Mouse (Mus musculus): ENCODE data around the gene Arl5b. TPM values are rescaled to one million over a fixed set of nuclear protein-coding genes. Genes with fewer than 3 reads are reported as not detected.

Gene Arl5b
- total RNA-seq, 1 experiment = 32.0 TPM

GRCm38 (mm10) chr2:15063815-15064214 lies 14.6 kb downstream of the Arl5b start:
- in situ Hi-C loops (cut with MboI; ENCODE audit: low sequenced_read_pairs in 2 of 2, unreplicated experiment in 2 of 2) = no loop called here

GRCm38 (mm10) chr2:15064380-15065269 lies 15.4 kb downstream of the Arl5b start:
- H3K4me3 ChIP-seq (ENCODE audit: insufficient read depth in 1 of 2, low read depth in 1 of 2, low read length in 2 of 2, poor library complexity in 1 of 2, severe bottlenecking in 1 of 2) = no peak overlapping the region
- no peaks in the 10 kb centered on the region for H3K36me3 ChIP-seq (ENCODE audit: control insufficient read depth, insufficient read depth, low read length, poor library complexity, severe bottlenecking)
- H3K4me1 ChIP-seq (ENCODE audit: control insufficient read depth in 2 of 2, insufficient read depth in 2 of 2, low read length in 2 of 2, poor library complexity in 1 of 2) = peaks cover 1 to 2% of the 10 kb centered on the region in 2 experiments; a peak in 1 of 4 replicates
- no peak overlapping the region for H3K27ac ChIP-seq (ENCODE audit: insufficient read depth, low read depth, low read length, poor library complexity, severe bottlenecking)
- H3K9me3 ChIP-seq (ENCODE audit: control insufficient read depth, insufficient read depth, low read depth, low read length) = no peaks in the 10 kb centered on the region
- no peak overlapping the region for H3K9ac ChIP-seq (ENCODE audit: insufficient read depth, low read depth, low read length, poor library complexity, severe bottlenecking)
- in situ Hi-C loops (cut with MboI; ENCODE audit: low sequenced_read_pairs in 2 of 2, unreplicated experiment in 2 of 2) = no loop called here
- no peak for TF ChIP-seq ZC3H11A (IDR thresholded peaks at IDR 0.05; ENCODE audit: borderline replicate concordance, low read depth, low read length)
- TF ChIP-seq HCFC1 (IDR thresholded peaks at IDR 0.05; ENCODE audit: borderline replicate concordance, insufficient read depth, low read length) = no peak
- no peak for TF ChIP-seq CHD2 (IDR thresholded peaks at IDR 0.05; ENCODE audit: low read depth, low read length)
- no peak for TF ChIP-seq MAFK (IDR thresholded peaks at IDR 0.05; ENCODE audit: insufficient read depth, low read depth, low read length)
- no peak for TF ChIP-seq ZNF384 (IDR thresholded peaks at IDR 0.05; ENCODE audit: low read depth, low read length)
- DNase-seq (ENCODE audit: low read depth, low spot score) = no peak

More at GRCm38 (mm10) chr2:15063815-15064214, 14.6 kb downstream of the Arl5b start:
- Histone ChIP-seq H3K36me3 (ENCODE audit: control insufficient read depth, insufficient read depth, low read length, poor library complexity, severe bottlenecking) (no peaks in the 10 kb centered on the region), H3K9ac (ENCODE audit: insufficient read depth, low read depth, low read length, poor library complexity, severe bottlenecking) (no peak overlapping the region), H3K27ac (ENCODE audit: insufficient read depth, low read depth, low read length, poor library complexity, severe bottlenecking) (no peak overlapping the region), H3K4me1 (ENCODE audit: control insufficient read depth in 2 of 2, insufficient read depth in 2 of 2, low read length in 2 of 2, poor library complexity in 1 of 2) (peaks cover 1 to 2% of the 10 kb centered on the region in 2 experiments; a peak in 1 of 4 replicates), H3K4me3 (ENCODE audit: insufficient read depth in 1 of 2, low read depth in 1 of 2, low read length in 2 of 2, poor library complexity in 1 of 2, severe bottlenecking in 1 of 2) (no peak overlapping the region), H3K9me3 (ENCODE audit: control insufficient read depth, insufficient read depth, low read depth, low read length) (no peaks in the 10 kb centered on the region)
- TF ChIP-seq ZNF384 (IDR thresholded peaks at IDR 0.05; ENCODE audit: low read depth, low read length) = no peak
- no peak for TF ChIP-seq HCFC1 (IDR thresholded peaks at IDR 0.05; ENCODE audit: borderline replicate concordance, insufficient read depth, low read length)
- TF ChIP-seq ZC3H11A (IDR thresholded peaks at IDR 0.05; ENCODE audit: borderline replicate concordance, low read depth, low read length) = no peak
- no peak for TF ChIP-seq CHD2 (IDR thresholded peaks at IDR 0.05; ENCODE audit: low read depth, low read length)
- no peak for TF ChIP-seq MAFK (IDR thresholded peaks at IDR 0.05; ENCODE audit: insufficient read depth, low read depth, low read length)
- DNase-seq (ENCODE audit: low read depth, low spot score) = no peak

- no peak for TF ChIP-seq HCFC1 (IDR thresholded peaks at IDR 0.05; ENCODE audit: borderline replicate concordance, insufficient read depth, low read length)
- no peak for TF ChIP-seq ZC3H11A (IDR thresholded peaks at IDR 0.05; ENCODE audit: borderline replicate concordance, low read depth, low read length)
- no peak for TF ChIP-seq CHD2 (IDR thresholded peaks at IDR 0.05; ENCODE audit: low read depth, low read length)
- no peak for DNase-seq (ENCODE audit: low read depth, low spot score)
- no peak overlapping the region for H3K27ac ChIP-seq (ENCODE audit: insufficient read depth, low read depth, low read length, poor library complexity, severe bottlenecking)
- in situ Hi-C loops (cut with MboI; ENCODE audit: low sequenced_read_pairs in 2 of 2, unreplicated experiment in 2 of 2) = no loop called here
- peaks cover 1 to 2% of the 10 kb centered on the region in 2 experiments; a peak in 1 of 4 replicates for H3K4me1 ChIP-seq (ENCODE audit: control insufficient read depth in 2 of 2, insufficient read depth in 2 of 2, low read length in 2 of 2, poor library complexity in 1 of 2)
- no peaks in the 10 kb centered on the region for H3K9me3 ChIP-seq (ENCODE audit: control insufficient read depth, insufficient read depth, low read depth, low read length)
- 0 out of 2 replicates have a peak, but pooled peaks cover 2% of the 10 kb centered on the region for H3K36me3 ChIP-seq (ENCODE audit: control insufficient read depth, insufficient read depth, low read length, poor library complexity, severe bottlenecking)
- H3K9ac ChIP-seq (ENCODE audit: insufficient read depth, low read depth, low read length, poor library complexity, severe bottlenecking) = no peak overlapping the region
- no peak overlapping the region for H3K4me3 ChIP-seq (ENCODE audit: insufficient read depth in 1 of 2, low read depth in 1 of 2, low read length in 2 of 2, poor library complexity in 1 of 2, severe bottlenecking in 1 of 2)
Measured at GRCm38 (mm10) chr2:15065447-15065846, 16.3 kb downstream of the Arl5b start.

- no peak for DNase-seq (ENCODE audit: low read depth, low spot score)
- 0 out of 2 replicates have a peak, but pooled peaks cover 2% of the 10 kb centered on the region for H3K36me3 ChIP-seq (ENCODE audit: control insufficient read depth, insufficient read depth, low read length, poor library complexity, severe bottlenecking)
- H3K9me3 ChIP-seq (ENCODE audit: control insufficient read depth, insufficient read depth, low read depth, low read length) = no peaks in the 10 kb centered on the region
- no peak overlapping the region for H3K27ac ChIP-seq (ENCODE audit: insufficient read depth, low read depth, low read length, poor library complexity, severe bottlenecking)
- in situ Hi-C loops (cut with MboI; ENCODE audit: low sequenced_read_pairs in 2 of 2, unreplicated experiment in 2 of 2) = no loop called here
- no peak overlapping the region for H3K9ac ChIP-seq (ENCODE audit: insufficient read depth, low read depth, low read length, poor library complexity, severe bottlenecking)
- no peak overlapping the region for H3K4me3 ChIP-seq (ENCODE audit: insufficient read depth in 1 of 2, low read depth in 1 of 2, low read length in 2 of 2, poor library complexity in 1 of 2, severe bottlenecking in 1 of 2)
- no peak for TF ChIP-seq MAFK (IDR thresholded peaks at IDR 0.05; ENCODE audit: insufficient read depth, low read depth, low read length)
- TF ChIP-seq HCFC1 (IDR thresholded peaks at IDR 0.05; ENCODE audit: borderline replicate concordance, insufficient read depth, low read length) = no peak
- no peak for TF ChIP-seq CHD2 (IDR thresholded peaks at IDR 0.05; ENCODE audit: low read depth, low read length)
- no peak for TF ChIP-seq ZC3H11A (IDR thresholded peaks at IDR 0.05; ENCODE audit: borderline replicate concordance, low read depth, low read length)
- no peak for TF ChIP-seq ZNF384 (IDR thresholded peaks at IDR 0.05; ENCODE audit: low read depth, low read length)
- peaks cover 1 to 2% of the 10 kb centered on the region in 2 experiments; a peak in 1 of 4 replicates for H3K4me1 ChIP-seq (ENCODE audit: control insufficient read depth in 2 of 2, insufficient read depth in 2 of 2, low read length in 2 of 2, poor library complexity in 1 of 2)
Measured at GRCm38 (mm10) chr2:15067091-15067490, 17.9 kb downstream of the Arl5b start.

All from ES-E14 (cell line).